Mouse (Mus musculus): ENCODE results near the gene Ebna1bp2.

Gene Ebna1bp2

GRCm38 (mm10) chr4:118620279-118620966 lies at the start of gene Ebna1bp2, which contains the start of gene Cfap57:
TSS of gene Ebna1bp2 (plus strand) at chr4:118620799.
TSS of gene Cfap57 (minus strand) at chr4:118620777.
- peak; percentile 78 to 86 for DNase-seq (ENCODE audit: low spot score in 2 of 2)

- DNase-seq (ENCODE audit: low spot score in 2 of 2): no peak
Observed at GRCm38 (mm10) chr4:118571441-118571840, 49.2 kb upstream of the Ebna1bp2 start.

- peak; percentile 59 to 78 for DNase-seq (ENCODE audit: low spot score in 2 of 2)
Observed at GRCm38 (mm10) chr4:118576097-118576496, 44.5 kb upstream of the Ebna1bp2 start.

GRCm38 (mm10) chr4:118579313-118579712 lies 41.3 kb upstream of the Ebna1bp2 start:
- peak in 1 of 2 experiments; percentile 35 for DNase-seq (ENCODE audit: low spot score in 2 of 2)

- no peak for DNase-seq (ENCODE audit: low spot score in 2 of 2)
Observed at GRCm38 (mm10) chr4:118581508-118581907, 39.1 kb upstream of the Ebna1bp2 start.

- no peak for DNase-seq (ENCODE audit: low spot score in 2 of 2)
Observed at GRCm38 (mm10) chr4:118582629-118583028, 38.0 kb upstream of the Ebna1bp2 start.

- DNase-seq (ENCODE audit: low spot score in 2 of 2): no peak
Observed at GRCm38 (mm10) chr4:118589053-118589732, 31.4 kb upstream of the Ebna1bp2 start.

GRCm38 (mm10) chr4:118589733-118590130 lies 30.9 kb upstream of the Ebna1bp2 start:
- no peak for DNase-seq (ENCODE audit: low spot score in 2 of 2)

GRCm38 (mm10) chr4:118604065-118604464 lies 16.5 kb upstream of the Ebna1bp2 start:
- no peak for DNase-seq (ENCODE audit: low spot score in 2 of 2)

- DNase-seq (ENCODE audit: low spot score in 2 of 2): no peak
Observed at GRCm38 (mm10) chr4:118609836-118610235, 10.8 kb upstream of the Ebna1bp2 start.

GRCm38 (mm10) chr4:118612619-118613018 lies 8.0 kb upstream of the Ebna1bp2 start:
- peak in 1 of 2 experiments; percentile 8 for DNase-seq (ENCODE audit: low spot score in 2 of 2)

GRCm38 (mm10) chr4:118615412-118615811 lies 5.2 kb upstream of the Ebna1bp2 start:
- DNase-seq (ENCODE audit: low spot score in 2 of 2): no peak

GRCm38 (mm10) chr4:118620967-118621320 lies 345 bp downstream of the Ebna1bp2 start:
- no peak for DNase-seq (ENCODE audit: low spot score in 2 of 2)

- DNase-seq (ENCODE audit: low spot score in 2 of 2): no peak
Observed at GRCm38 (mm10) chr4:118621781-118622180, 1.2 kb downstream of the Ebna1bp2 start.

- no peak for DNase-seq (ENCODE audit: low spot score in 2 of 2)
Observed at GRCm38 (mm10) chr4:118630261-118630660, 9.7 kb downstream of the Ebna1bp2 start.

GRCm38 (mm10) chr4:118642346-118643190 lies 22.0 kb downstream of the Ebna1bp2 start:
- no peak for DNase-seq (ENCODE audit: low spot score in 2 of 2)

GRCm38 (mm10) chr4:118645234-118645633 lies 24.6 kb downstream of the Ebna1bp2 start:
- DNase-seq (ENCODE audit: low spot score in 2 of 2): peak in 1 of 2 experiments; percentile 45

- DNase-seq (ENCODE audit: low spot score in 2 of 2): no peak
Observed at GRCm38 (mm10) chr4:118658652-118659051, 38.1 kb downstream of the Ebna1bp2 start, which contains the start of gene Olfr62. TSS of gene Olfr62 (plus strand) at chr4:118658952.

All from urinary bladder, adult 18-20 months (tissue).